Mouse (Mus musculus) cortical plate, adult 2 months (tissue): Measurements from ENCODE around the gene Heatr5b.

Experiments
- CTCF ChIP-seq: fragments of 200-500 bp; IDR thresholded peaks from 2 replicates; pipeline ENCODE4 v1.5.1; 2011; ENCODE audit warnings: mild to moderate bottlenecking, control low read depth, low read length; ENCODE audit not compliant: insufficient read depth; ENCODE audit errors: extremely low read depth
- POLR2A ChIP-seq: fragments of 200-500 bp; IDR thresholded peaks from 2 replicates; pipeline ENCODE4 v1.6.1; 2011; ENCODE audit warnings: mild to moderate bottlenecking, low read length, control low read depth; ENCODE audit not compliant: insufficient read depth; ENCODE audit errors: extremely low read depth

- TF ChIP-seq CTCF (no peak), POLR2A (no peak)
These were observed 132.2 kb downstream of the Heatr5b start for GRCm38 (mm10) chr17:78702988-78703387.
